Mouse (Mus musculus): ENCODE data around the gene March9. TPM values are rescaled to one million over a fixed set of nuclear protein-coding genes. Genes with fewer than 3 reads are reported as not detected.

Gene March9
- total and polyA plus RNA-seq, 2 experiments, result 0.09 to 0.44 TPM

DNA sequence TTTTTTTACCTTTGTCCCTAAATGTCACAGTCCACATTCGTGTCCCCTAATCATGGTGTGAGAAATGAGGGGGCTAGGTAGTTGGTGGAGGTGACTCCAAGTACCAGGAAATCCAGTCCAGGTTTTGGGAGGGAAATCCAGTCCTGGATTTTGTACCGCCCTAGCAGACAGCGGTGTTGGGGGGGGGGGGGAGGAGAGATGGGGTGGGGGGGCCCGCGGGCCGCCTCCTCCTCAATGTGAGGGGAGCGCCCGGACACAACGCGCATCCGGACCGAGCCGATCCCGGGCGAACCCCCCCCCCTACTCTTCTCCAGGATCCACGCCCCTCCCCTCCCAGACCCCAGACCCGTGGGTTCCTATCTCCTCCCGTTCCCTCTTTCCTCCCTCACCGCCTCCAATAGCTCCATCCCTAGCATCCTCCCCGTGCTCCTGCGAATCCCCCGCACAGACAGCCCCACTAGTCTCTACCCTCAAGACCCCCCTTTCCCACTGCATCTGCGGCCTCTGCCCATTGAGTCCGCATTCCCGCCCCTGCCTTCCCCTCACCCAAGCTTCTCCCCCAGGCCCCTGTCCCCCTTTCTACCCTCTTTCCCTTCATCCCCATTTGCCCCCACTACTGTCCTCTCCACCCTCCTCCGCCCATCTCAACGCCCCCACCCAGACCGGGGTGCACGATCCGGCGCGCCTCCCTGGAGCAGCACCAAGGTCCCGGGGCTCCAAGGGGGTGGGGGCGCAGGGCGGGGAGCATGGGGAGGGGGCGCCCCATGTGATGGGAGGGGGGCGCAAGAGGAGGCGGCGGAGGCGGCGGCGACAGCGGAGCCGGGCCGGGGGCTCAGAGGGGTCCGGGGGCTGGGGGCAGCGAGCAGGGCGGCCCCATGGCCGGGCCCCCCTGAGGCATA, 18.9 kb upstream of the March9 start:
- Histone ChIP-seq H3K4me3 (ENCODE audit: insufficient read depth, low read depth, low read length) (peak overlapping the region; percentile 89), H3K36me3 (ENCODE audit: control insufficient read depth, insufficient read depth, low read length) (no peaks in the 10 kb centered on the region), H3K27ac (replicated peaks; ENCODE audit: insufficient read depth, low read depth, low read length) (no peak overlapping the region), H3K4me1 (ENCODE audit: control insufficient read depth, insufficient read depth, low read length) (peaks cover 30% of the 10 kb centered on the region), H3K79me2 (ENCODE audit: control insufficient read depth, insufficient read depth, low read length) (no peaks in the 10 kb centered on the region; the same call in 1 of the 2 replicates), H3K27me3 (ENCODE audit: control insufficient read depth, insufficient read depth, low read length) (no peaks in the 10 kb centered on the region), H3K9ac (ENCODE audit: low read depth, low read length) (peak overlapping the region; percentile 91)
- peak; percentile 46 for DNase-seq (ENCODE audit: extremely low read depth, low read depth, low spot score)
- 4% methylated on average over 46 of the region's 49 CpGs for WGBS
- TF ChIP-seq POLR2A (IDR thresholded peaks at IDR 0.05; ENCODE audit: extremely low read depth, insufficient read depth, low read length) (no peak), CTCF (IDR thresholded peaks at IDR 0.05; ENCODE audit: low read depth, low read length) (no peak)

DNA sequence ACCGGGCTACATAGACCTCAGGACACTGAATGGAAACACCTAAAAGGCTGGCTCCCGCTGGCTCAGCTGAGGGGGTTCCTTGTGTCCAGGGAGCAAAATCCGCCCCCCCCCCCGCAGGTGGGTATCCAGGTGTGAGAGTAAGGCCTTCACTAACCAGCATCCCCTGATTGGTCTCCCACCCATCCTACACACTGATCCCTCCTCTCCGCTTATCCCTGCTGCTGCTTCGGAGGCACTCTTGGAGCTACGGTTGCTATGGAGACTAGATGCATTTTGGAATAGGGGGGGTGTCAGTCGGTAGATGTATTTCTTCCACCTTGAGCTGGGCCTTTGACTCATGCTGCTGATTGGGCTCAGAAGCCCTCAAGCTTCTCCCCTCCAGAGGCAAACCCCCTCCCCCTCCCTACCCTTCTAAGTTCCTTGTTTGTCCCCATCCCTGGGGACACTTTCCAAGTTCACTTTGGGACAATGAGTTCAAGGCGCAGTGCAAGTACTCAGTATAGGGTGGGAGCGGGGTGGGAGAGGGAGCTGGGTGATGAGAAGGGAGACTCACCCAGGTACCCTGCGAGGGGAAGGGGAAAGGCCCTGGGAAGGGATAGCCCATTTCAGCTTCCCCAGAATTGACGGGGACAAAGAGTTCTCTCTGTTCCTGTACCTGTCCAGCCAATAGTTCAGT, 18.2 kb upstream of the March9 start:
- Histone ChIP-seq H3K4me1 (ENCODE audit: control insufficient read depth, insufficient read depth, low read length) (peaks cover 27% of the 10 kb centered on the region), H3K79me2 (ENCODE audit: control insufficient read depth, insufficient read depth, low read length) (no peaks in the 10 kb centered on the region; the same call in 1 of the 2 replicates), H3K27me3 (ENCODE audit: control insufficient read depth, insufficient read depth, low read length) (no peaks in the 10 kb centered on the region), H3K4me3 (ENCODE audit: insufficient read depth, low read depth, low read length) (no peak overlapping the region), H3K36me3 (ENCODE audit: control insufficient read depth, insufficient read depth, low read length) (no peaks in the 10 kb centered on the region), H3K27ac (replicated peaks; ENCODE audit: insufficient read depth, low read depth, low read length) (no peak overlapping the region), H3K9ac (ENCODE audit: low read depth, low read length) (no peak overlapping the region)
- DNase-seq (ENCODE audit: extremely low read depth, low read depth, low spot score), result no peak
- TF ChIP-seq POLR2A (IDR thresholded peaks at IDR 0.05; ENCODE audit: extremely low read depth, insufficient read depth, low read length) (no peak), CTCF (IDR thresholded peaks at IDR 0.05; ENCODE audit: low read depth, low read length) (no peak)
- 38% methylated on average over 12 of the region's 12 CpGs for WGBS

DNA sequence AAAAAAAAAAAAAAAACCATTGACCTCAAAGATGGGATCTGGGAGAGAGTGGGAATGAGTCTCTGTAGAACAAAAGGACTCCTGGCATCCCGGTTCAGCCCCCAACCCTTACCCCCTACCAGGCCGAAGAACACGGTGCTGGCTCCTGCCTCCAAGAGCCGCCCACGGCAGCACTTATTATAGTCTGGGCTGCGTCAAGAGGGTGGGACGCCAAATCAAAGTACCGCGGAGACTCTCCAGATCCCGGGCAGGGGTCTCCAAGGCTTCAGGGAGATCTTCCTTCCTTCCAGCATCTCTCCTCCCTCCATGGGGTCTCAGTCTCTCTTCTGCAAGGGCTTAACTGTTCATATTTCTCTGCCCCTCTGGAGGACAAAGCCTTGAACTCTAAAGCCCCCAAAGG, 17.5 kb upstream of the March9 start:
- Histone ChIP-seq H3K27me3 (ENCODE audit: control insufficient read depth, insufficient read depth, low read length) (no peaks in the 10 kb centered on the region), H3K4me1 (ENCODE audit: control insufficient read depth, insufficient read depth, low read length) (peaks cover 21% of the 10 kb centered on the region)
- 60% methylated on average over 10 of the region's 10 CpGs for WGBS

DNA sequence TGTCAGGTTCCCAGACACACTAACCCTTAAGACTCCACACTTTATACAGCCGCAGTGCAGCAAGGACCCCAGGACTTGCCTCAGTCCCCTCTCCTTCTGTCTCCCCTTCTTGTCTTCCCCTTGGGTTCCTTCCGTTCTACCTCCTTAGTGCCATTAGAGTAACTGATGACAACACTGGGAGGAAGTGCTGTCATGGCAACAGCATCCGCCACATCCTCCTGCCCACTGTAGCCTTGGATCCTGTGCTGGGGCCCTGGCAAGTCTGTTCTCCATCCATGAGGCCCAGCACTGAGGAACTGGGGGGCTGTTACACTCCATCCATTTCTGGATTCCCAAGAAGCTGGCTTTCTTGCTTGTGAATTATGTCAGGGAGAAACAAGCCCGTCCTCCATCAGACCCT, 16.1 kb upstream of the March9 start:
- Histone ChIP-seq H3K27me3 (ENCODE audit: control insufficient read depth, insufficient read depth, low read length) (no peaks in the 10 kb centered on the region), H3K4me1 (ENCODE audit: control insufficient read depth, insufficient read depth, low read length) (peaks cover 17% of the 10 kb centered on the region), H3K9ac (ENCODE audit: low read depth, low read length) (no peak overlapping the region), H3K4me3 (ENCODE audit: insufficient read depth, low read depth, low read length) (no peak overlapping the region; the same call in 1 of the 2 replicates), H3K36me3 (ENCODE audit: control insufficient read depth, insufficient read depth, low read length) (no peaks in the 10 kb centered on the region), H3K79me2 (ENCODE audit: control insufficient read depth, insufficient read depth, low read length) (no peaks in the 10 kb centered on the region; the same call in 1 of the 2 replicates), H3K27ac (replicated peaks; ENCODE audit: insufficient read depth, low read depth, low read length) (no peak overlapping the region)
- 83% methylated on average over 4 of the region's 4 CpGs for WGBS
- TF ChIP-seq CTCF (IDR thresholded peaks at IDR 0.05; ENCODE audit: low read depth, low read length) (no peak), POLR2A (IDR thresholded peaks at IDR 0.05; ENCODE audit: extremely low read depth, insufficient read depth, low read length) (no peak)
- no peak for DNase-seq (ENCODE audit: extremely low read depth, low read depth, low spot score)

More for the DNA sequence above, 17.5 kb upstream of the March9 start:
- H3K9ac ChIP-seq (ENCODE audit: low read depth, low read length), result no peak overlapping the region
- TF ChIP-seq CTCF (IDR thresholded peaks at IDR 0.05; ENCODE audit: low read depth, low read length) (no peak), POLR2A (IDR thresholded peaks at IDR 0.05; ENCODE audit: extremely low read depth, insufficient read depth, low read length) (no peak)
- no peaks in the 10 kb centered on the region; the same call in 1 of the 2 replicates for H3K79me2 ChIP-seq (ENCODE audit: control insufficient read depth, insufficient read depth, low read length)
- DNase-seq (ENCODE audit: extremely low read depth, low read depth, low spot score), result no peak
- H3K4me3 ChIP-seq (ENCODE audit: insufficient read depth, low read depth, low read length), result no peak overlapping the region
- no peaks in the 10 kb centered on the region for H3K36me3 ChIP-seq (ENCODE audit: control insufficient read depth, insufficient read depth, low read length)
- H3K27ac ChIP-seq (replicated peaks; ENCODE audit: insufficient read depth, low read depth, low read length), result no peak overlapping the region

DNA sequence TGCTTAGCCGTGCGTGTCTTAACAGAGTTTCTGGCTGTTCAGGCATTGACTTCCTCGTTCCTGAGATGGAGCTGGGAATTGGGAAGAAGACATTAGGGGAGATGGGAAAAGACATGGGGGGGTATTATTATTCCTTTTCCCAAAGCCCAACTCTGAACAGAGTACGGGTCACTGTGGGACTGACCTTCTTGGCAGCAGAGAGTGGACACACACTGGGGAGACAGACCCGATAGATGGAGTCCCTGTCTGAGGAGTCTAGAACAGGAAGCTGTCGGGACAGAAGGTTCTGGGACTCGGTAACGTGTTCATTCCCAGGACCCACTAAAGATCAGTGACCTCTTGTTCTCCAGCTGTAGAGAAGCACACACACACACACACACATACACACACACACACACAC, 15.7 kb upstream of the March9 start:
- WGBS, result 73% methylated on average over 8 of the region's 8 CpGs
- TF ChIP-seq CTCF (IDR thresholded peaks at IDR 0.05; ENCODE audit: low read depth, low read length), result no peak
- TF ChIP-seq POLR2A (IDR thresholded peaks at IDR 0.05; ENCODE audit: extremely low read depth, insufficient read depth, low read length), result no peak
- Histone ChIP-seq H3K27ac (replicated peaks; ENCODE audit: insufficient read depth, low read depth, low read length) (no peak overlapping the region), H3K4me1 (ENCODE audit: control insufficient read depth, insufficient read depth, low read length) (peaks cover 15% of the 10 kb centered on the region), H3K4me3 (ENCODE audit: insufficient read depth, low read depth, low read length) (no peak overlapping the region), H3K79me2 (ENCODE audit: control insufficient read depth, insufficient read depth, low read length) (no peaks in the 10 kb centered on the region; the same call in 1 of the 2 replicates), H3K27me3 (ENCODE audit: control insufficient read depth, insufficient read depth, low read length) (no peaks in the 10 kb centered on the region), H3K36me3 (ENCODE audit: control insufficient read depth, insufficient read depth, low read length) (no peaks in the 10 kb centered on the region), H3K9ac (ENCODE audit: low read depth, low read length) (no peak overlapping the region)
- no peak for DNase-seq (ENCODE audit: extremely low read depth, low read depth, low spot score)

All from liver, adult 2 months (tissue).